Mouse (Mus musculus): ENCODE measurements at regions not wholly inside any gene's neighbourhood (a gene's known extent, or its start where the extent isn't known, plus 50 kb on each side); places are given as distances from the start of the nearest gene placed in this dataset.

- intact Hi-C loops (cut with DNase I) = no loop called here
- no peak for DNase-seq
Measured at GRCm38 (mm10) chr2:133497541-133498185, 54.3 kb upstream of the Bmp2 start.

- intact Hi-C loops (cut with DNase I) = no loop called here
- DNase-seq = no peak
Measured at GRCm38 (mm10) chr2:133498186-133498571, 53.8 kb upstream of the Bmp2 start.

- DNase-seq = no peak
- intact Hi-C loops (cut with DNase I) = no loop called here
Measured at GRCm38 (mm10) chr2:133498717-133499143, 53.2 kb upstream of the Bmp2 start.

GRCm38 (mm10) chr2:133499904-133500303 lies 52.1 kb upstream of the Bmp2 start:
- intact Hi-C loops (cut with DNase I) = no loop called here
- DNase-seq = no peak

Measured in left cerebral cortex, postnatal 4 days (tissue).